Mouse (Mus musculus) liver, adult 2 months (tissue): Measurements from ENCODE around the gene Map4k5.

Source experiments
- CTCF ChIP-seq: fragments of 200-500 bp; IDR thresholded peaks from 2 replicates; pipeline ENCODE4 v1.5.1; 2011; ENCODE audit warnings: low read depth, low read length, control low read depth
- POLR2A ChIP-seq: fragments of 200-500 bp; IDR thresholded peaks from 2 replicates; pipeline ENCODE4 v1.6.1; 2011; ENCODE audit warnings: low read length, control low read depth; ENCODE audit not compliant: insufficient read depth; ENCODE audit errors: extremely low read depth

DNA sequence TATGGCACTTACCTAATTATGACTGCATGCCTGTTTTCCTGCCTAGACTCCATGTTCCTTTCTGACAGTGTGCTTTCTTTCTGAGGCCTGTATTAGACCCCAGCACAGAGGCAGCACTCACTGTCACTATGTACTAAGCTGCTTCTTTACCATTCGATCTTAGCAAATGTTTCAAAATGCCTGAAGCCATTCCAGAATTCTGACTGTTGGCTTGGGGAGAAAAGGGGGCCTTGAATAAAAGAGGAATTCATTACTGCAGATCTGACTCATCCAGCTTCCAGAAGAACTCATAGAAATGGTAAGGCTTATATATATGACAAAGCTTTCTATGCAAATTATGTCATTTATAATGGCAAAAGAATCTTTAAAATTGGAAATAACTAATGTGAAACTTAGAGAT, 4.7 kb downstream of the Map4k5 start:
- no peak for TF ChIP-seq CTCF
- TF ChIP-seq POLR2A = no peak
